Mouse (Mus musculus) embryonic stem cell, embryonic (primary cell): ENCODE results near the gene Tmem269.

Experiments
- CTCF ChIA-PET, 4 experiments: fragments of 300-600 bp in 2 of 4; fragments of 350-600 bp in 2 of 4; sonication (Branson Sonifier 250); formaldehyde crosslinking; loops; one replicate each; lab custom pipeline; 2022; ENCODE audit warnings: inconsistent platforms in 2 of 4; lab: Charles Lee
- POLR2A ChIA-PET, 4 experiments: fragments of 300-600 bp in 2 of 4; fragments of 350-600 bp in 2 of 4; sonication (Branson Sonifier 250); formaldehyde crosslinking; loops; one replicate each; lab custom pipeline; 2022; ENCODE audit warnings: antibody characterized with exemption in 4 of 4, inconsistent platforms in 1 of 4; lab: Charles Lee

Gene Tmem269

GRCm38 (mm10) chr4:119218169-119218568 is at the start of gene Tmem269:
Tmem269 (minus strand) TSS chr4:119218217.
- ChIA-PET POLR2A (interaction anchor here in 2 of 4 experiments (0.6 to 8.0 kb wide), 20 partner anchors 12 to 353 kb away, joined by 3 to 64 read pairs (median 4); partner anchors contain the start of genes AU022252 (in 2 of the 2), P3h1 (in 2 of the 2), Slc2a1 (in 1 of the 2) and Svbp (in 1 of the 2)), CTCF (interaction anchor here in 3 of 4 experiments (0.6 to 2.5 kb wide), 10 partner anchors 12 to 605 kb away, joined by 3 to 9 read pairs (median 4); no protein-coding TSS in a partner anchor)

GRCm38 (mm10) chr4:119266606-119267005 is 48.6 kb upstream of the Tmem269 start:
- ChIA-PET CTCF (interaction anchor here in 3 of 4 experiments (0.8 to 2.4 kb wide), 8 partner anchors 8 to 42 kb away, joined by 3 to 6 read pairs (median 4); no protein-coding TSS in a partner anchor), POLR2A (interaction anchor here in 2 of 4 experiments (0.6 to 9.8 kb wide), 23 partner anchors 9 to 47 kb away, joined by 3 to 114 read pairs (median 4); partner anchors contain the start of genes Cldn19 (in 2 of the 2), Ybx1 (in 2 of the 2), AU022252 (in 1 of the 2) and P3h1 (in 1 of the 2))

- ChIA-PET POLR2A (interaction anchor here in 3 of 4 experiments (0.5 to 9.8 kb wide), 11 partner anchors 9 to 103 kb away, joined by 3 to 114 read pairs (median 5); partner anchors contain the start of gene Cldn19 (in 1 of the 3)), CTCF (interaction anchor here in 3 of 4 experiments (0.9 to 1.5 kb wide), 3 partner anchors 16 to 25 kb away, joined by 3 to 5 read pairs (median 3); no protein-coding TSS in a partner anchor)
Observed at GRCm38 (mm10) chr4:119263459-119263858, 45.4 kb upstream of the Tmem269 start.

- ChIA-PET POLR2A (interaction anchor here in 3 of 4 experiments (0.7 to 9.8 kb wide), 18 partner anchors 8 to 67 kb away, joined by 3 to 114 read pairs (median 5); partner anchors contain the start of genes Ppih (in 1 of the 3) and Svbp (in 1 of the 3)), CTCF (interaction anchor here in 3 of 4 experiments (1.3 to 1.9 kb wide), 5 partner anchors 14 to 25 kb away, joined by 3 to 14 read pairs (median 8); no protein-coding TSS in a partner anchor)
Observed at GRCm38 (mm10) chr4:119262483-119262882, 44.5 kb upstream of the Tmem269 start.

GRCm38 (mm10) chr4:119261087-119261713 is 43.2 kb upstream of the Tmem269 start:
- POLR2A ChIA-PET, result interaction anchor here (0.6 to 9.8 kb wide), 28 partner anchors 8 to 105 kb away, joined by 3 to 114 read pairs (median 6); partner anchors contain the start of genes Ybx1 (in 2 of the 4), AU022252 (in 1 of the 4), P3h1 (in 1 of the 4) and Ppih (in 1 of the 4)
- CTCF ChIA-PET, result interaction anchor here in 3 of 4 experiments (0.6 to 1.9 kb wide), 7 partner anchors 11 to 28 kb away, joined by 3 to 14 read pairs (median 7); partner anchors contain the start of genes AU022252 (in 1 of the 3) and P3h1 (in 1 of the 3)

GRCm38 (mm10) chr4:119259344-119260254 is 41.6 kb upstream of the Tmem269 start:
- POLR2A ChIA-PET, result interaction anchor here in 3 of 4 experiments (0.6 to 7.4 kb wide), 19 partner anchors 10 to 187 kb away, joined by 3 to 83 read pairs (median 8); partner anchors contain the start of genes Ybx1 (in 3 of the 3), AU022252 (in 2 of the 3), P3h1 (in 2 of the 3) and Tmem269 (in 1 of the 3)
- CTCF ChIA-PET, result interaction anchor here (0.6 to 4.2 kb wide), 16 partner anchors 10 to 407 kb away, joined by 3 to 19 read pairs (median 3); no protein-coding TSS in a partner anchor

GRCm38 (mm10) chr4:119257083-119257482 is 39.1 kb upstream of the Tmem269 start:
- ChIA-PET CTCF (interaction anchor here in 3 of 4 experiments (0.6 to 4.2 kb wide), 8 partner anchors 9 to 373 kb away, joined by 3 to 19 read pairs (median 3); no protein-coding TSS in a partner anchor), POLR2A (interaction anchor here (0.6 to 3.7 kb wide), 23 partner anchors 8 to 120 kb away, joined by 3 to 23 read pairs (median 6); partner anchors contain the start of genes AU022252 (in 2 of the 4), P3h1 (in 2 of the 4) and Ybx1 (in 2 of the 4))

- ChIA-PET CTCF (interaction anchor here in 3 of 4 experiments (0.8 to 2.4 kb wide), 4 partner anchors 16 to 173 kb away, joined by 3 to 7 read pairs (median 4); no protein-coding TSS in a partner anchor), POLR2A (interaction anchor here (0.6 to 3.7 kb wide), 24 partner anchors 8 to 295 kb away, joined by 3 to 23 read pairs (median 4); partner anchors contain the start of genes AU022252 (in 2 of the 4), P3h1 (in 2 of the 4), Ccdc30 (in 1 of the 4) and Ybx1 (in 1 of the 4))
Observed at GRCm38 (mm10) chr4:119255351-119255750, 37.3 kb upstream of the Tmem269 start, which contains the start of gene Cldn19. Cldn19 (plus strand) TSS chr4:119255414.

GRCm38 (mm10) chr4:119254012-119254618 is 36.1 kb upstream of the Tmem269 start:
- ChIA-PET POLR2A (interaction anchor here in 3 of 4 experiments (0.6 to 3.7 kb wide), 19 partner anchors 7 to 58 kb away, joined by 3 to 23 read pairs (median 4); partner anchors contain the start of genes AU022252 (in 2 of the 3), P3h1 (in 2 of the 3) and Ybx1 (in 1 of the 3)), CTCF (interaction anchor here in 3 of 4 experiments (0.6 to 2.4 kb wide), 5 partner anchors 9 to 116 kb away, joined by 3 to 7 read pairs (median 3); no protein-coding TSS in a partner anchor)

GRCm38 (mm10) chr4:119252025-119252808 is 34.2 kb upstream of the Tmem269 start:
- ChIA-PET CTCF (interaction anchor here in 1 of 4 experiments (1.6 kb wide), 1 partner anchor 13 kb away, joined by 5 read pairs; no protein-coding TSS in a partner anchor), POLR2A (interaction anchor here in 3 of 4 experiments (0.7 to 1.5 kb wide), 6 partner anchors 15 to 144 kb away, joined by 3 to 6 read pairs (median 4); partner anchors contain the start of genes AU022252 (in 1 of the 3), P3h1 (in 1 of the 3), Slc2a1 (in 1 of the 3) and Ybx1 (in 1 of the 3))

- ChIA-PET POLR2A (interaction anchor here (0.6 to 8.6 kb wide), 32 partner anchors 8 to 822 kb away, joined by 3 to 83 read pairs (median 4); partner anchors contain the start of genes AU022252 (in 3 of the 4), P3h1 (in 3 of the 4), Cldn19 (in 2 of the 4) and Ppih (in 2 of the 4)), CTCF (interaction anchor here (0.6 to 3.9 kb wide), 25 partner anchors 8 to 152 kb away, joined by 3 to 32 read pairs (median 5); partner anchors contain the start of genes AU022252 (in 1 of the 4) and P3h1 (in 1 of the 4))
Observed at GRCm38 (mm10) chr4:119248407-119248965, 30.5 kb upstream of the Tmem269 start.

- POLR2A ChIA-PET, result interaction anchor here in 3 of 4 experiments (0.5 to 8.6 kb wide), 41 partner anchors 8 to 667 kb away, joined by 3 to 83 read pairs (median 5); partner anchors contain the start of genes AU022252 (in 3 of the 3), P3h1 (in 3 of the 3), Ybx1 (in 3 of the 3) and Cldn19 (in 2 of the 3)
- CTCF ChIA-PET, result interaction anchor here (0.6 to 3.9 kb wide), 51 partner anchors 8 to 974 kb away, joined by 3 to 32 read pairs (median 4); partner anchors contain the start of genes AU022252 (in 3 of the 4), P3h1 (in 3 of the 4) and Svbp (in 1 of the 4)
Observed at GRCm38 (mm10) chr4:119247462-119248235, 29.6 kb upstream of the Tmem269 start.

- POLR2A ChIA-PET, result interaction anchor here in 3 of 4 experiments (0.5 to 8.6 kb wide), 21 partner anchors 8 to 668 kb away, joined by 3 to 83 read pairs (median 12); partner anchors contain the start of genes Cldn19 (in 2 of the 3), AU022252 (in 1 of the 3), P3h1 (in 1 of the 3) and Ybx1 (in 1 of the 3)
- CTCF ChIA-PET, result interaction anchor here in 3 of 4 experiments (0.6 to 3.9 kb wide), 16 partner anchors 8 to 184 kb away, joined by 3 to 32 read pairs (median 4); partner anchors contain the start of genes AU022252 (in 1 of the 3) and P3h1 (in 1 of the 3)
Observed at GRCm38 (mm10) chr4:119246688-119247225, 28.7 kb upstream of the Tmem269 start.
